Mouse (Mus musculus): Measurements from ENCODE around the gene Igsf10. TPM values are rescaled to one million over a fixed set of nuclear protein-coding genes. Genes with fewer than 3 reads are reported as not detected.

Igsf10 gene
- polyA plus RNA-seq, 1 experiment from 2014 or later: 1.8 TPM

GRCm38 (mm10) chr3:59343026-59343425, 1.2 kb downstream of the Igsf10 start:
- no peak overlapping the region for H3K9ac ChIP-seq (ENCODE audit: low read depth, low read length)
- H3K36me3 ChIP-seq (ENCODE audit: control insufficient read depth, insufficient read depth, low read length): no peaks in the 10 kb centered on the region
- H3K4me3 ChIP-seq (ENCODE audit: low read depth, low read length): no peak overlapping the region
- no peak overlapping the region for H3K27ac ChIP-seq (ENCODE audit: low read depth, low read length)
- WGBS (ENCODE audit: insufficient replicate concordance): 81% methylated on average over 4 of the region's 4 CpGs
- no peak for ATAC-seq (replicated peaks; ENCODE audit: insufficient number of reproducible peaks, low FRiP score, low TSS enrichment)
- peak overlapping the region; percentile 77 for H3K4me2 ChIP-seq
- H3K9me3 ChIP-seq (replicated peaks; ENCODE audit: control insufficient read depth, low read length): no peaks in the 10 kb centered on the region
- no peaks in the 10 kb centered on the region for H3K27me3 ChIP-seq (ENCODE audit: control insufficient read depth, insufficient read depth, low read length)
- H3K4me1 ChIP-seq (ENCODE audit: control insufficient read depth, insufficient read depth, low read length): no peaks in the 10 kb centered on the region

GRCm38 (mm10) chr3:59341647-59342427, 2.4 kb downstream of the Igsf10 start:
- no peaks in the 10 kb centered on the region for H3K36me3 ChIP-seq (ENCODE audit: control insufficient read depth, insufficient read depth, low read length)
- no peak overlapping the region for H3K4me2 ChIP-seq
- no peak overlapping the region for H3K4me3 ChIP-seq (ENCODE audit: low read depth, low read length)
- no peaks in the 10 kb centered on the region for H3K9me3 ChIP-seq (replicated peaks; ENCODE audit: control insufficient read depth, low read length)
- no peaks in the 10 kb centered on the region for H3K4me1 ChIP-seq (ENCODE audit: control insufficient read depth, insufficient read depth, low read length)
- H3K27ac ChIP-seq (ENCODE audit: low read depth, low read length): no peak overlapping the region
- WGBS (ENCODE audit: insufficient replicate concordance): 80% methylated on average over 11 of the region's 11 CpGs
- no peak overlapping the region for H3K9ac ChIP-seq (ENCODE audit: low read depth, low read length)
- no peaks in the 10 kb centered on the region for H3K27me3 ChIP-seq (ENCODE audit: control insufficient read depth, insufficient read depth, low read length)
- no peak for ATAC-seq (replicated peaks; ENCODE audit: insufficient number of reproducible peaks, low FRiP score, low TSS enrichment)

GRCm38 (mm10) chr3:59328526-59328925, 15.7 kb downstream of the Igsf10 start:
- H3K4me2 ChIP-seq: no peak overlapping the region
- H3K4me3 ChIP-seq (ENCODE audit: low read depth, low read length): no peak overlapping the region
- H3K27ac ChIP-seq (ENCODE audit: low read depth, low read length): no peak overlapping the region
- WGBS (ENCODE audit: insufficient replicate concordance): 62% methylated on average over 2 of the region's 2 CpGs
- H3K36me3 ChIP-seq (ENCODE audit: control insufficient read depth, insufficient read depth, low read length): 0 out of 2 replicates have a peak, but pooled peaks cover 4% of the 10 kb centered on the region
- H3K9ac ChIP-seq (ENCODE audit: low read depth, low read length): no peak overlapping the region
- H3K4me1 ChIP-seq (ENCODE audit: control insufficient read depth, insufficient read depth, low read length): no peaks in the 10 kb centered on the region
- H3K27me3 ChIP-seq (ENCODE audit: control insufficient read depth, insufficient read depth, low read length): no peaks in the 10 kb centered on the region
- no peak for ATAC-seq (replicated peaks; ENCODE audit: insufficient number of reproducible peaks, low FRiP score, low TSS enrichment)
- H3K9me3 ChIP-seq (replicated peaks; ENCODE audit: control insufficient read depth, low read length): no peaks in the 10 kb centered on the region

- H3K27me3 ChIP-seq (ENCODE audit: control insufficient read depth, insufficient read depth, low read length): no peaks in the 10 kb centered on the region
- H3K9ac ChIP-seq (ENCODE audit: low read depth, low read length): no peak overlapping the region
- no peaks in the 10 kb centered on the region for H3K4me1 ChIP-seq (ENCODE audit: control insufficient read depth, insufficient read depth, low read length)
- no peak overlapping the region for H3K27ac ChIP-seq (ENCODE audit: low read depth, low read length)
- no peak for ATAC-seq (replicated peaks; ENCODE audit: insufficient number of reproducible peaks, low FRiP score, low TSS enrichment)
- H3K9me3 ChIP-seq (replicated peaks; ENCODE audit: control insufficient read depth, low read length): no peaks in the 10 kb centered on the region
- H3K36me3 ChIP-seq (ENCODE audit: control insufficient read depth, insufficient read depth, low read length): no peaks in the 10 kb centered on the region
- 42% methylated on average over 7 of the region's 7 CpGs for WGBS (ENCODE audit: insufficient replicate concordance)
- H3K4me3 ChIP-seq (ENCODE audit: low read depth, low read length): no peak overlapping the region
- H3K4me2 ChIP-seq: no peak overlapping the region
These were observed 22.8 kb downstream of the Igsf10 start for GRCm38 (mm10) chr3:59321278-59321876.

- Histone ChIP-seq H3K36me3 (ENCODE audit: control insufficient read depth, insufficient read depth, low read length) (no peaks in the 10 kb centered on the region), H3K4me1 (ENCODE audit: control insufficient read depth, insufficient read depth, low read length) (no peaks in the 10 kb centered on the region), H3K9ac (ENCODE audit: low read depth, low read length) (no peak overlapping the region), H3K27me3 (ENCODE audit: control insufficient read depth, insufficient read depth, low read length) (no peaks in the 10 kb centered on the region), H3K9me3 (replicated peaks; ENCODE audit: control insufficient read depth, low read length) (no peaks in the 10 kb centered on the region), H3K27ac (ENCODE audit: low read depth, low read length) (no peak overlapping the region), H3K4me3 (ENCODE audit: low read depth, low read length) (no peak overlapping the region), H3K4me2 (no peak overlapping the region)
- no peak for ATAC-seq (replicated peaks; ENCODE audit: insufficient number of reproducible peaks, low FRiP score, low TSS enrichment)
- WGBS (ENCODE audit: insufficient replicate concordance): 84% methylated on average over 7 of the region's 7 CpGs
These were observed 28.1 kb downstream of the Igsf10 start for GRCm38 (mm10) chr3:59316077-59316476.

GRCm38 (mm10) chr3:59312610-59313009, 31.6 kb downstream of the Igsf10 start:
- Histone ChIP-seq H3K27ac (ENCODE audit: low read depth, low read length) (no peak overlapping the region), H3K9me3 (replicated peaks; ENCODE audit: control insufficient read depth, low read length) (no peaks in the 10 kb centered on the region), H3K27me3 (ENCODE audit: control insufficient read depth, insufficient read depth, low read length) (no peaks in the 10 kb centered on the region), H3K4me3 (ENCODE audit: low read depth, low read length) (no peak overlapping the region), H3K4me1 (ENCODE audit: control insufficient read depth, insufficient read depth, low read length) (no peaks in the 10 kb centered on the region), H3K36me3 (ENCODE audit: control insufficient read depth, insufficient read depth, low read length) (no peaks in the 10 kb centered on the region), H3K9ac (ENCODE audit: low read depth, low read length) (no peak overlapping the region), H3K4me2 (no peak overlapping the region)
- ATAC-seq (replicated peaks; ENCODE audit: insufficient number of reproducible peaks, low FRiP score, low TSS enrichment): no peak
- WGBS (ENCODE audit: insufficient replicate concordance): 80% methylated on average over 10 of the region's 10 CpGs

- 85% methylated on average over 2 of the region's 2 CpGs for WGBS (ENCODE audit: insufficient replicate concordance)
- no peak overlapping the region for H3K4me3 ChIP-seq (ENCODE audit: low read depth, low read length)
- no peaks in the 10 kb centered on the region for H3K27me3 ChIP-seq (ENCODE audit: control insufficient read depth, insufficient read depth, low read length)
- H3K4me2 ChIP-seq: no peak overlapping the region
- H3K4me1 ChIP-seq (ENCODE audit: control insufficient read depth, insufficient read depth, low read length): no peaks in the 10 kb centered on the region
- H3K9me3 ChIP-seq (replicated peaks; ENCODE audit: control insufficient read depth, low read length): no peaks in the 10 kb centered on the region
- ATAC-seq (replicated peaks; ENCODE audit: insufficient number of reproducible peaks, low FRiP score, low TSS enrichment): no peak
- H3K36me3 ChIP-seq (ENCODE audit: control insufficient read depth, insufficient read depth, low read length): no peaks in the 10 kb centered on the region
- no peak overlapping the region for H3K9ac ChIP-seq (ENCODE audit: low read depth, low read length)
- no peak overlapping the region for H3K27ac ChIP-seq (ENCODE audit: low read depth, low read length)
These were observed 38.7 kb downstream of the Igsf10 start for GRCm38 (mm10) chr3:59305518-59305917.

GRCm38 (mm10) chr3:59304944-59305343, 39.2 kb downstream of the Igsf10 start:
- no peak overlapping the region for H3K4me2 ChIP-seq
- 90% methylated on average over 5 of the region's 5 CpGs for WGBS (ENCODE audit: insufficient replicate concordance)

GRCm38 (mm10) chr3:59297653-59298052, 46.5 kb downstream of the Igsf10 start:
- no peaks in the 10 kb centered on the region for H3K27me3 ChIP-seq (ENCODE audit: control insufficient read depth, insufficient read depth, low read length)
- H3K4me3 ChIP-seq (ENCODE audit: low read depth, low read length): no peak overlapping the region
- 79% methylated on average over 16 of the region's 16 CpGs for WGBS (ENCODE audit: insufficient replicate concordance)
- H3K36me3 ChIP-seq (ENCODE audit: control insufficient read depth, insufficient read depth, low read length): no peaks in the 10 kb centered on the region
- no peak overlapping the region for H3K27ac ChIP-seq (ENCODE audit: low read depth, low read length)
- H3K4me1 ChIP-seq (ENCODE audit: control insufficient read depth, insufficient read depth, low read length): no peaks in the 10 kb centered on the region
- no peak overlapping the region for H3K4me2 ChIP-seq
- H3K9me3 ChIP-seq (replicated peaks; ENCODE audit: control insufficient read depth, low read length): no peaks in the 10 kb centered on the region
- no peak overlapping the region for H3K9ac ChIP-seq (ENCODE audit: low read depth, low read length)
- ATAC-seq (replicated peaks; ENCODE audit: insufficient number of reproducible peaks, low FRiP score, low TSS enrichment): no peak

More at GRCm38 (mm10) chr3:59304944-59305343, 39.2 kb downstream of the Igsf10 start:
- Histone ChIP-seq H3K36me3 (ENCODE audit: control insufficient read depth, insufficient read depth, low read length) (no peaks in the 10 kb centered on the region), H3K9me3 (replicated peaks; ENCODE audit: control insufficient read depth, low read length) (no peaks in the 10 kb centered on the region), H3K9ac (ENCODE audit: low read depth, low read length) (no peak overlapping the region), H3K4me1 (ENCODE audit: control insufficient read depth, insufficient read depth, low read length) (no peaks in the 10 kb centered on the region), H3K27me3 (ENCODE audit: control insufficient read depth, insufficient read depth, low read length) (no peaks in the 10 kb centered on the region), H3K4me3 (ENCODE audit: low read depth, low read length) (no peak overlapping the region), H3K27ac (ENCODE audit: low read depth, low read length) (no peak overlapping the region)
- no peak for ATAC-seq (replicated peaks; ENCODE audit: insufficient number of reproducible peaks, low FRiP score, low TSS enrichment)
